Mouse (Mus musculus) retina, adult 2 months (tissue): Measurements from ENCODE around the gene Prr5l.
"Not testable (repeated sequence)": the region's sequence is repeated elsewhere in the genome, so short reads cannot be mapped to it uniquely, and the experiment has no call there.

ENCODE experiments used
- DNase-seq: peaks from one replicate; pipeline ENCODE4 v3.0.0-alpha.2; 2012; ENCODE audit warnings: low read depth, low spot score

The Prr5l gene

DNA sequence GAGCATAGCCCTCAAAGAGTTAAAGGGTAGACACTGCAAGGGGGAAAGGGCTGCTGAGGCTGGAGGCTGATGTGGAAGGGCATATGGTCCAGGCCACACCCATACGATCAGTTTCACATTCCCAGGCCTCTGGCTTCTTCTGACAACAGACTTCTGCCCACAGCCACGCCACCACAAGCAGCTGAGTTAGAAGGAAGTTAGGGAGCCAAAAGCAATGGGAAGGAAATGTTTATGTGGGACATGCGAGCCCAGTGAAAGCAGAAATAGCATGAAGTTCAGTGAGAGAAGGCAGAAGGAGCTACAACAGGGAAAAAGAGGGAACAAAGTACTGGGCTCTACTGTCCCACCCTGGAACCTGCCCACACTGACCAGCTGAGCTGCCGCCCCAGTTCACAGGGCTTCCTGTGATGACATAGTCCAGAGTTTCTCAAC lies 119.9 kb downstream of the Prr5l start:
- DNase-seq, result no peak

DNA sequence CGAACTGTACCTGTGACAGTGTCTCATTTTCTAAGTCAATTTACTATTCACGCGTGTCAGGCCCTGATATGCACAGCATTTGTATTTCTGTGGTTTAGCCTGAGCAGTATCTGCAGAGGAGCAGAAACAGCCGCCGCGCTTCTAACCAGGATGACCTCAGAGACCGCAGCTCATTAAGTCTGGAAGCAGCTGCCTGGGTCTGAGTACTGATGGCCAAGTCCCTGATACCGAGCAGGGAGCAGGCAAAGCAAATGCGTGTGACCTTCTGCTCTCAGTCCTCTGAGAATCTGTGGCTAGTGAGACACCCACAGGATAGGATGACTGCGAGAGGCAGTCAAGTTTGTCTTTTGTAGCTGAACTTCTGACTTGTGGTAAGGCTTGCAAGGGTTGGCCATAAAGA lies 120.4 kb downstream of the Prr5l start:
- no peak for DNase-seq

- no peak for DNase-seq
These were observed 120.9 kb downstream of the Prr5l start for GRCm38 (mm10) chr2:101761898-101762297.

GRCm38 (mm10) chr2:101759523-101760277 lies 123.1 kb downstream of the Prr5l start:
- DNase-seq, result no peak

DNA sequence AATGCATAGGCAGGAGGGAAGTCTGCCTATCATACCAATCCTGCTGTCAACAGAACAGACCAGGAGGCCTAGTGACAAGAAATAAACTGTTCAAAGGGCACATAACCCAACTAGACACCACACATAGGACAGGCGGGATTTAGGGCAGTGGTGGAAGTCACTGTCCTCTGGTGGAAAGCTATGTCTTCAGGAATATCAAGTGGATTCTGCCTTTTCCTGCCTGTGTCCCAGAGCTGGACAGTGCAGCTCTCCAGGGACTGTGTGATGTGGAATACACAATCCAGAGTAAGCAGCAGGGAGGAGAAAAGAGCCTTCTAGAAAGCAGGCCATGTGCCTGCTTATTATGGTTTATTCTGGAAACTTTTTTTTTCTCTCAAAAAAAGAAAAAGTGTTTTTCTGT lies 125.0 kb downstream of the Prr5l start:
- no peak for DNase-seq

DNA sequence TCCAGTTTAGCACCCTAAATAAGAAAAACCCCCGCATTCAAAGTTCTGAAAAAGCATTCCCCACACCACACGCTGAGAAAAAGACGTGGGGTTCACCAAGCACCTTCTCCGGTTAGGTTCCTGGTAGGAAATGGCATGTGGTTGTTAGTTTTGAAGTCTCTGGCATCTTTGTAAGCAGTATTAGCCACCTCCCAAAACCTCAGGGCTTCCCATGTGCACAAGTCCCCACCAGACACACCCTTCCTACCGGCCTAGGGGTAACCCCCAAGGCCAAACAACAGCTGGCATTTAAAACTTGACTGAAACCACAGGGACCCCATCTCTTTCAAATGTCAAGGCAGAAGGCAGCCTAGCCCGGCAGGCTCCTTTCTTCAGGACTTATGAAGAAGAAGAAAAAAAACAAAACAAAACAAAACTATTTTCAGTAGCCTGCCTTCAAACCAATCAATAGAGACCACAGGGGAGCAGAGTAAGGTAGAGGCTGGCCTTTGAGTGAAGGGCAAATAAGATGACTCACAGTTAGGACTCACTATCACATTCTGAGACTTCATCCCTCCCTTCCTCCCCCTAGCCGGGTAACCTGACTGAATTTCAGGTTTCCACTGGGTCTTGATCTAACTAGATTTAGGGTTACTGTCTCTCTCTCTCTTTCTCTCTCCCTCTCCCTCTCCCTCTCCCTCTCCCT lies 126.6 kb downstream of the Prr5l start:
- DNase-seq, result no peak

DNA sequence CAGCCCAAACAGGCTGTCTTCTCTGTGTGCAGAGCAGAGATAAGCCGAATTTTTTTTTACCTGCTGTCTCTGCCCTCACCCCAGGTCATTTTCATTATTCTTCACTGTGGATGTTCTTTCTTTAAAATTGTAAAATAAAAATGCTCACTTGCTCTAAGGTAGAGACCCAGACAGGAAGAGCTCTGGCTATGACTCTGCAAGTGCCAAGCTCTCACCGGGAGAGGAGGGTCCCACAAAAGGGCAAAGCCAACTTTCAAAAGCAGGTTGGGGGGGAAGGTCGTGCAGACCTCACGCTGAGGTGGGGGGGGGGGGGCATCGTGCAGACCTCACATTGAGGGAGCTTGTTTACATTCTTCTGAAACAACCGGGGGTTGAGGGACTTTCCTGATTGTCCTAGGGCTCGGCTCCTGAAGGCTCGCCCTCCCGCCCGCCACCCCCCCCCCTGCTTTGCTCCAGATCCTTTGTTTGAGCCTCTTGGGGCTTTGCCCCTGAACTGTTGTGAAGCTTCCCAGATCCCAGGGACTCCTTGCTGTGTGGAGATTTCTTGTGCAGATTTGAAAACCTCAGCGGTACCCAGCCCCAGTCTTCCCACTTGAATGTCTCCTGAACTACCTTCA lies 127.8 kb downstream of the Prr5l start:
- no peak for DNase-seq

- no peak for DNase-seq
These were observed 128.4 kb downstream of the Prr5l start for GRCm38 (mm10) chr2:101754428-101754827.

DNA sequence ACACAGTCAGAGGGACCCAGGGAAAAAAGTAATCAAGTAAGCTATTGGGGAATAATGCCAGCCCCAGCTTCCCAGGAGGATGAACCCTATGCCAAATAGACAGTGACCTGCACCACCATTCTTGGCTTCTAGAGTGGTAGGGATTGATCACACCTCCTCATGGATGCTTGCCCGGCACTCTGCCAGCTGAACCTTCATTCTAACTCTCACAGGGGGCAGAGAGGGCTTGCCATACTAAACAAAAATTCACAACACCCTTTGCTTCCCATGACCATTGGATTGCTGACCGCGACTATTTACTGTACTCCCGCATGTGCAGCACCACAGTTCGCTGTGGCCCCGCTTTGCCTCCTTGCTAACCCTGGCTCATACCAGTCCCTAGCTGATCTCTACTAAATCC lies 129.8 kb downstream of the Prr5l start:
- no peak for DNase-seq

DNA sequence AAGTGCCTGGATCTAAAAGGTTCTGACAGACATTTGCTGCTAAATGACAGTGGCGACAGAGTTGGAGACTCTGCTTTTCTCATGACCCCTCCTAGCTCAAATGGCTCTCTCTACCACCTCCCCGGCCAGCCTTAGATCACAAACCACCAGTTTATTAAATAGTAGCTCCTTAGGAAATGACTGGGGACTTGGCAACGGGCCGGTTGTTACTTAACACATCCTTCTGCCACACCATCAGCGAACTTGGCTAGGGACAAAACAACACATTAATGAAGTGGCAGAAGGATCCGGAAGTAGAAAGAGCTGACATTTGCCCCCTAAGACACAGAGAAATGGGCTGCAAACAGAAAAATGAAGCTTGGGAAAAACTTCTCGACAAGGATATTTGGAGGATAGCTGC lies 130.4 kb downstream of the Prr5l start:
- DNase-seq, result no peak

DNA sequence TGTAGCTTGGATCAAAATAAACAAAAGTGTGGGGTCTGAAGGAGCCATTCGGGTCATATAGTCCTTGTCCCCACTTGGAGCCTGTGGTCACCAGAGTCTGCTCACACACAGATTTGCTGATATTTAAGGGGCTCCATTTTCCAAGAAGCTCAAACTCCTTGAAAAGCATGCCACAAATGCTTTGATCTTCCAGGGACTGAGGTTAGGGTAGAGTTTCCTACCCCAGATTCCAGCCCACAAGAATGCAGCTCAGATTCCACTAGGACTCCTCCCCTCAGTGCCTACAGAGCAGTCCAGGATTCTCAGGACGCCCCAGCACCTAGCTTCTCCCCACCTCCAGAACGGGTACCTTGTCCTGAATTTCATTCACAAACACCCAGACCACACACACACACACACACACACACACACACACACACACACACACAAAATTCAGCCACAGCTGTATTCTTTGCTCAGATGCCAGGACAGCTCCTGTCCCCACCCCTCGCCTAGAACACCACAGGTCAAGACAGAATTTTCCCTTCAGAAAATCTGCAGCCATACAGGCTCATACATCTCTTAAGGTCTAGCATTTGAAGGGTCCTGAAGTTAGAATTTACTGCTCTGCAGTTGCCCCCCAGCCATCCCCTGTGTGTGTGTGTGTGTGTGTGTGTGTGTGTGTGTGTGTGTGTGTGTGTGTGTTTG lies 131.4 kb downstream of the Prr5l start:
- no peak for DNase-seq

DNA sequence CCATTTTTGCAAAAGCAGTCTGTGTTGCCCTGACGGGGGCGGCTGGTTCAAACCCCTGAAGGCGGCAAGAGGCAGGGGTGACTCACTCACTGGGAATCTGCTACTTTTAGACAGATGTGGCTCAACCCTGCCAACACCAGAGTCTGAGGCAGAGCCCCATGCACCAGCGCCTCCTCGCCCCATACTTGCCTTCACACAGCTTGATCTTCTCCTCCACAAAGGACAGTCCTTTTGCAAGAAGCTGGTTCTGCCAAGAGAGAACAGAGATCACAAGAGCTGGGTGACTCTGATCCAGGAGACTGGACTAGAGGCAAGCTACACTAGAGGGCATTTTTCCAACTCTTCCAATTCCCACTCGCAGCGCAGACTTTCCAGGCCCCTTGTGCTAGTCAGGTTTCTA lies 136.3 kb downstream of the Prr5l start:
- DNase-seq, result no peak

DNA sequence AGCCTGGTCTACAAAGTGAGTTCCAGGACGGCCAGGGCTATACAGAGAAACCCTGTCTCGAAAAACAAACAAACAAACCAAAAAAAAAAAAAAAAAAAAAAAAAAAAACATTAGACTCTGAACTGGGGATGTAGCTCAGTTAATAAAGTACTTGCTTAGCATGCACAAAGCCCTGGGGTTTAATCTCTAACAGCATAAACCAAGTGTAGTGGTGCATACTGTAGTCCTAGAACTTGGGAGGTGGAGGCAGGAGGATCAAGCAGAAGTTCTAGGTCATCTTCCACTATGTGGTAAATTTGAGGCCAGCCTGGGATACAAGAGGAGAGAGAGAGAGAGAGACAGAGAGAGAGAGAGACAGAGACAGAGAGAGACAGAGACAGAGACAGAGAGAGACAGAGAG lies 137.2 kb downstream of the Prr5l start:
- DNase-seq, result not testable (repeated sequence)

DNA sequence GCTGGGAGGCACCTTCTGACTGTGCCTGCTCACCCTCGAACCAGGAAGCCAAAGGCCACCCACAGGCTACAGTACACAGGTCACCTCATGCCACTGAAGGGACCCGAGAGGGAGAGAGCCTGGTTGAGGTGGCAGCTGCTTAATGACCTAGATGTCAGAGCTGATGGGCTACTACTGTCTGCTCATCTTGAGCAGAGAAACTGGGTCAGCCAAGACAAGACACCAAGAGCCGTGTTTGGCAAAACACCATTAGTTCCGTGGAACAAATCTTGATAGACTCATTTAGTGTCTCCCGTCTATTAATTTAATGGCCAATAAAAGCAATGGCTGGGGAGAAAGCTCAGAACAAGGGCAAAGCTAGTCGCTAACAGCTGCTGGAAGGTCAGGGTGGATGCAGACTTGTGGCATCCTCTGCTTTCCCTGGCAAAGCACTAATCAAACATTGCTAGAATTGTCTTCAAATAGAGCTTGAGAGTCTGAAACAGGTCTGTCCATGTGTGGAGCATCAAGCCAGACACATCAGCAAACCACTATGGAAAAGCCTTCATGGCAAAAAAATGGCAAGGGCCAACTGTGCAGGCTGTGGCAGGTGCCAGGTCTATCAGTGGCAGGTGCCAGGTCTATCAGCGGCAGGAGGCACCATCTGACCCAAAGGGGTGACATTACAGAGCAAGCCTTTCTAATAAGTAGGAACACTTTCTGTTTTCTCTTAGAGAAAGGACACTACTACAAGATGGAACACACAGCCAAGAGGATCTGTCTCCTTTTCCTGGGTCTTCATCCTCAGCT lies 140.6 kb downstream of the Prr5l start:
- no peak for DNase-seq

- no peak for DNase-seq
These were observed 141.2 kb downstream of the Prr5l start for GRCm38 (mm10) chr2:101741653-101742052.

GRCm38 (mm10) chr2:101739914-101740313 lies 142.9 kb downstream of the Prr5l start:
- DNase-seq, result no peak

- DNase-seq, result no peak
These were observed 149.3 kb downstream of the Prr5l start for GRCm38 (mm10) chr2:101733564-101733963.

GRCm38 (mm10) chr2:101732777-101733210 lies 150.0 kb downstream of the Prr5l start:
- no peak for DNase-seq

- DNase-seq, result no peak
These were observed 151.9 kb downstream of the Prr5l start for GRCm38 (mm10) chr2:101730972-101731371.

DNA sequence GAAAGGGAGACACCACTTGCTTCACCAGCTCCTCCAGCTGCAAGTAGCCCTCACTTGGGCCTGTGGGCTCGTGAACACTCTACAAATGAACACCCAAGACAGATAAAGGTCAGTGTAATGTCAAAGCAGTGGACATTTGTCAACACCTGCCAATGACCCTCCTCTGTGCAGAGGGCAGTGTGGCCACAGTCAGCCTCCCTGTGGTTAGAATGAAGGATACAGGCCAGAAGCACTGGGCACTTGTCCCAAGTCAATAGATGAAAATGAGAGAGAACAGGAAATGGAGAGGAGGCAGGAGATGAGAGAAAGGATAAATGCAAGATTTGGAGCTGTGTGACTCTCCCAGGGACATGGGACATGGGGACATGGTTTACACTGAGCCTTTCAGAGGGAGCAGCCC lies 153.4 kb downstream of the Prr5l start:
- DNase-seq, result no peak

DNA sequence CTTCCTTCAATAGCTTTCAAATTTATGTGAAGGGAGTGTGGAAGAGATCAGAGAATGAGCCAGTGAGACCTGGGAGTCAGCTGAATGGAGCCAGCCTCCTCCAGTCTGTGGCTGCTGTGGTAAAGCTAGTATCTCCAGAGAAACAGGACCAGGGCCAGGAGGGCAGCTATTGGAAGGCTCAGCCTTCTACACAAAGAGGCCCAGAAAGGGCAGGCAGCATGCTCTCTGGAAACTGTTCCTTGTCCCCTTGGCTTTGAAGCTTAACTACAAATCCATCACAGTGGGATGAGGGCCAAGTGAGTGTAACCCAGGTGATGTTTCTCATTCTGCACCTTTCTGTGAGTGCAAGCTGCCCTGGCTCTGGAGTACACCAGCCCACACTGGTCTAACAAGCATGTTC lies 155.0 kb downstream of the Prr5l start:
- DNase-seq, result no peak
